Mouse (Mus musculus) G1E (cell line): ENCODE measurements around the gene Olfr1013.

Experiments
- CTCF ChIP-seq: IDR thresholded peaks from 2 replicates; pipeline ENCODE4 v1.5.1; 2012; ENCODE audit warnings: low read depth, low read length, inconsistent platforms, mixed read lengths
- GATA1 ChIP-seq: IDR thresholded peaks from 2 replicates; pipeline ENCODE4 v1.6.1; 2012; ENCODE audit warnings: borderline replicate concordance, low read length, inconsistent platforms, mixed read lengths
- GATA2 ChIP-seq: IDR thresholded peaks from 2 replicates; pipeline ENCODE4 v1.6.1; 2012; ENCODE audit warnings: low read depth, low read length, inconsistent platforms, borderline replicate concordance
- POLR2AphosphoS5 ChIP-seq: IDR thresholded peaks from 2 replicates; pipeline ENCODE4 v1.6.1; 2012; ENCODE audit warnings: low read depth, low read length, inconsistent platforms; ENCODE audit not compliant: insufficient replicate concordance

GRCm38 (mm10) chr2:85804501-85804900 is 37.6 kb downstream of the Olfr1013 start:
- TF ChIP-seq CTCF (no peak), GATA2 (no peak), GATA1 (no peak), POLR2AphosphoS5 (no peak)
